Mouse (Mus musculus) kidney, embryonic 14.5 days (tissue): ENCODE data around the gene Gm12184. TPM values are rescaled to one million over a fixed set of nuclear protein-coding genes. Genes with fewer than 3 reads are reported as not detected.
"Not testable (repeated sequence)": the region's sequence is repeated elsewhere in the genome, so short reads cannot be mapped to it uniquely, and the experiment has no call there.

Experiments used
- ATAC-seq: fragments of 200-750 bp; cut with Nextera tagmentation; 2 replicates; pipeline ENCODE4 v1.8.0; 2017; ENCODE audit warnings: moderate number of reproducible peaks, mild to moderate bottlenecking, moderate TSS enrichment, moderate library complexity; ENCODE audit not compliant: low FRiP score, low TSS enrichment
- H3K27ac ChIP-seq: fragments of 300-500 bp; sonication (generic); 2 replicates; pipeline ENCODE4 v1.5.1; 2014; ENCODE audit warnings: low read depth, mild to moderate bottlenecking, low read length, moderate library complexity, mixed read lengths
- H3K27me3 ChIP-seq: fragments of 300-500 bp; sonication (generic); 2 replicates; pipeline ENCODE4 v1.6.1; 2014; ENCODE audit warnings: mild to moderate bottlenecking, low read length; ENCODE audit not compliant: control insufficient read depth, insufficient read depth
- H3K36me3 ChIP-seq: fragments of 300-500 bp; sonication (generic); 2 replicates; pipeline ENCODE4 v1.6.1; 2014; ENCODE audit warnings: low read length, mixed read lengths; ENCODE audit not compliant: control insufficient read depth, insufficient read depth
- H3K4me1 ChIP-seq: fragments of 300-500 bp; sonication (generic); 2 replicates; pipeline ENCODE4 v1.6.1; 2014; ENCODE audit warnings: low read length, mixed read lengths; ENCODE audit not compliant: control insufficient read depth, insufficient read depth
- H3K4me2 ChIP-seq: fragments of 300-500 bp; sonication (generic); replicated peaks from 2 replicates; pipeline ENCODE4 v1.6.1; 2014; ENCODE audit warnings: low read depth, mild to moderate bottlenecking, low read length
- H3K4me3 ChIP-seq: fragments of 300-500 bp; sonication (generic); 2 replicates; pipeline ENCODE4 v1.5.1; 2014; ENCODE audit warnings: mild to moderate bottlenecking, low read length
- H3K9ac ChIP-seq: fragments of 300-500 bp; sonication (generic); 2 replicates; pipeline ENCODE4 v1.6.1; 2014; ENCODE audit warnings: low read depth, mild to moderate bottlenecking, low read length, moderate library complexity
- H3K9me3 ChIP-seq: fragments of 300-500 bp; sonication (generic); 2 replicates; pipeline ENCODE4 v1.6.1; 2016; ENCODE audit warnings: low read length; ENCODE audit not compliant: control insufficient read depth
- WGBS: fragments of 180-500 bp; shearing (Covaris S2); extraction: QIAGEN DNeasy Blood & Tissue Kit; methylation state at CpG from one replicate; pipeline ENCODE4 v1.1.7; 2014; 5-methylcytosine and 5-hydroxymethylcytosine counted together
- polyA plus RNA-seq: library from polyadenylated mRNA; unstranded; fragments of >200 nt; fragmentation: Nextera tagmentation; extraction: Ambion mirVana; gene quantifications from 2 replicates; pipeline ENCODE4 v1.2.1, GENCODE M21; 2014

The Gm12184 gene
- polyA plus RNA-seq, 1 experiment from 2014 or later = 7.6 TPM

DNA sequence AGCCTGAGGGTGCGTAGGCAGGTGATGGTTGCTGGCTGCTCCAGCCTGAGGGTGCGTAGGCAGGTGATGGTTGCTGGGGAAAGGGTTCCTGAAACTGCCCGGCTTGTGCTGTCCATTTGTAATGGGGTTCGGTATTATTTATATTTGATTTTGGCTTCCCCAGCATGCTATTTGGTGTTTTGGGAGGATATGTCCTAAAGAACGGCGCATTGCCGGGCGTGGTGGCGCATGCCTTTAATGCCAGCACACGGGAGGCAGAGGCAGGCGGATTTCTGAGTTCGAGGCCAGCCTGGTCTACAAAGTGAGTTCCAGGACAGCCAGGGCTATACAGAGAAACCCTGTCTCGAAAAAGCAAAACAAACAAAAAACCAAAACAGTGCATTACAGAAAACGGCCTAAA, 5.2 kb downstream of the Gm12184 start:
- ATAC-seq, H3K27ac ChIP-seq, H3K36me3 ChIP-seq, H3K27me3 ChIP-seq, H3K4me1 ChIP-seq, H3K4me2 ChIP-seq, H3K9me3 ChIP-seq, H3K4me3 ChIP-seq, H3K9ac ChIP-seq: not testable (repeated sequence)
- WGBS = 81% methylated on average over 14 of the region's 14 CpGs

GRCm38 (mm10) chr11:48820308-48820674, 6.2 kb downstream of the Gm12184 start:
- no peak for ATAC-seq
- peaks cover under 1% of the 10 kb centered on the region; the same call in 1 of the 2 replicates for H3K36me3 ChIP-seq

GRCm38 (mm10) chr11:48819614-48820307, 6.7 kb downstream of the Gm12184 start:
- Histone ChIP-seq H3K9me3 (no peaks in the 10 kb centered on the region), H3K36me3 (peaks cover 6% of the 10 kb centered on the region; the same call in 1 of the 2 replicates), H3K9ac (no peak overlapping the region), H3K27ac (no peak overlapping the region), H3K27me3 (peaks cover 3% of the 10 kb centered on the region; the same call in 1 of the 2 replicates), H3K4me2 (no peak overlapping the region), H3K4me3 (no peak overlapping the region), H3K4me1 (peaks cover 12% of the 10 kb centered on the region)
- ATAC-seq = no peak
- 77% methylated on average over 7 of the region's 7 CpGs for WGBS

More at GRCm38 (mm10) chr11:48820308-48820674, 6.2 kb downstream of the Gm12184 start:
- peaks cover 5% of the 10 kb centered on the region; the same call in 1 of the 2 replicates for H3K27me3 ChIP-seq
- no peak overlapping the region for H3K4me3 ChIP-seq
- H3K4me2 ChIP-seq = no peak overlapping the region
- H3K9me3 ChIP-seq = no peaks in the 10 kb centered on the region
- peaks cover 11% of the 10 kb centered on the region for H3K4me1 ChIP-seq
- H3K27ac ChIP-seq = no peak overlapping the region
- no peak overlapping the region for H3K9ac ChIP-seq

- WGBS = 1% methylated on average over 16 of the region's 16 CpGs
- no peak overlapping the region for H3K27ac ChIP-seq
- peak; percentile 1; the same call in 1 of the 2 replicates for ATAC-seq
These were observed 8.1 kb downstream of the Gm12184 start for GRCm38 (mm10) chr11:48818346-48818745.

DNA sequence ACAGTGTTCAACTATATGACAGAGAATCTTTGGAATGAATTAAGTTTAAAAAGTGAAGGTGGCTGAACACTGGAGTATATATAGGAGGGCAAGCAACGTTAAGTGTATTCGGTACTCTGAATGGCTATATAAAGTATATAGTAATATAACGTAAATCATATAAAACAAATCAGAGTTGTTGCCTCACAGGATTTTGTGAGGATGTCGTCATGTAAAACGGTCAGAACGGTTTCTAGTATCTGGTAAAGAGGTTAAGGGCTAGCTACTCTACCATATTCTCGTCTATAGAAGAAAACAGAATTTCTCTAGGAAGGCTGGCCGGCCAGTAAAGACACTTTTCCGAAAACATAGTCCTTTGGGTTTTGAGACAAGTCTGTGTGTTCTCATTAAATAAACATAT, 8.7 kb downstream of the Gm12184 start:
- Histone ChIP-seq H3K9ac (peak overlapping the region; percentile 91; the same call in 1 of the 2 replicates), H3K27me3 (no peaks in the 10 kb centered on the region), H3K4me3 (peak overlapping the region; percentile 78), H3K36me3 (peaks cover 19% of the 10 kb centered on the region; the same call in 1 of the 2 replicates), H3K4me1 (peaks cover 16% of the 10 kb centered on the region), H3K27ac (peak overlapping the region; percentile 96; the same call in 1 of the 2 replicates), H3K4me2 (peak overlapping the region; percentile 81), H3K9me3 (no peaks in the 10 kb centered on the region)
- WGBS = 5% methylated on average over 9 of the region's 9 CpGs
- ATAC-seq = no peak

More at GRCm38 (mm10) chr11:48818346-48818745, 8.1 kb downstream of the Gm12184 start:
- Histone ChIP-seq H3K4me1 (peaks cover 16% of the 10 kb centered on the region), H3K36me3 (peaks cover 14% of the 10 kb centered on the region; the same call in 1 of the 2 replicates), H3K9ac (no peak overlapping the region; the same call in 1 of the 2 replicates), H3K27me3 (no peaks in the 10 kb centered on the region), H3K4me3 (peak overlapping the region; percentile 78), H3K4me2 (peak overlapping the region; percentile 81), H3K9me3 (no peaks in the 10 kb centered on the region)

- Histone ChIP-seq H3K9me3 (no peaks in the 10 kb centered on the region), H3K4me1 (peaks cover 16% of the 10 kb centered on the region), H3K36me3 (peaks cover 25% of the 10 kb centered on the region), H3K9ac (peak within 1 kb of the TSS; percentile 91), H3K27ac (peak within 1 kb of the TSS; percentile 96), H3K27me3 (no peaks in the 10 kb centered on the region), H3K4me3 (peak within 1 kb of the TSS; percentile 78), H3K4me2 (peak within 1 kb of the TSS; percentile 81)
- ATAC-seq = peak; percentile 96
- under 1% methylated on average over 69 of the region's 77 CpGs for whole genome bisulfite sequencing
These were observed 9.4 kb downstream of the Gm12184 start, which contains the start of gene Trim41 for GRCm38 (mm10) chr11:48816800-48817665. TSS of gene Trim41 (minus strand) at chr11:48817353.

DNA sequence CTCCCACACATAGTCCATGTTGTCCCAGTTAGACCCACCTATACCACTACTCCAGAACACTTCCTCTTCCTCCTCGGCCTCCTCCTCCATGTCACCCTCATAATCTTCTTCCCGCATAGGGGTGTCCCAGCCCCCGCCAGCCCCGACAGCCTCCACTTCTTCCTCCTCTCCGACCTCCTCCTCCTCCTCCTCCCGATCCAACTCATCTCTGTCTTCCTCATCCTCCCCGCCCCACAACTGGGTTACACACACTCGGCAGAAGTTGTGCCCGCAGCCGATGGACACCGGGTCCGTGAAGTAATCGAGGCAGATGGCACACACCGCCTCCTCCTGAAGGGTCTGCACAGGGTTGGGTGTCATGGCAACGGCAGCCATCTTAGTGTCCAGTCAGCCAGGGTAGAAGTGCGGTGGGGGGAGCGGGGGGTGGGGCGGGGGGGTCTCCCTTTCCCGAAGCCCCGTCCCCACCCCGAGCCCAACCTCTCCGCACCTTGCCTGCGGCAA, 10.1 kb downstream of the Gm12184 start:
- ATAC-seq = peak; percentile 68
- Histone ChIP-seq H3K4me2 (peak overlapping the region; percentile 80), H3K9me3 (no peaks in the 10 kb centered on the region), H3K27ac (peak overlapping the region; percentile 65; the same call in 1 of the 2 replicates), H3K4me3 (peak overlapping the region; percentile 78), H3K9ac (peak overlapping the region; percentile 91), H3K4me1 (peaks cover 16% of the 10 kb centered on the region), H3K27me3 (no peaks in the 10 kb centered on the region), H3K36me3 (peaks cover 32% of the 10 kb centered on the region)
- 2% methylated on average over 16 of the region's 23 CpGs for WGBS

GRCm38 (mm10) chr11:48815851-48816250, 10.6 kb downstream of the Gm12184 start:
- Histone ChIP-seq H3K9me3 (no peaks in the 10 kb centered on the region), H3K9ac (peak overlapping the region; percentile 91; the same call in 1 of the 2 replicates), H3K4me3 (peak overlapping the region; percentile 78), H3K27me3 (no peaks in the 10 kb centered on the region), H3K4me2 (peak overlapping the region; percentile 80), H3K27ac (no peak overlapping the region), H3K4me1 (peaks cover 16% of the 10 kb centered on the region), H3K36me3 (peaks cover 37% of the 10 kb centered on the region)
- no peak for ATAC-seq
- 78% methylated on average over 16 of the region's 16 CpGs for WGBS
